Mouse (Mus musculus) left cerebral cortex, postnatal 25 days (tissue): Measurements from ENCODE around the gene Fam110c. TPM values are rescaled to one million over a fixed set of nuclear protein-coding genes. Genes with fewer than 3 reads are reported as not detected.
A peak's percentile ranks its signal among the peaks of the same experiment; 100 is the strongest.

ENCODE experiments used
- DNase-seq, 2 experiments: peaks; one replicate each; pipeline ENCODE4 v3.0.0; 2022; ENCODE audit warnings: low spot score in 2 of 2, mixed read lengths in 1 of 2
- intact Hi-C: fragments of 180-260 bp; cut with DNase I; formaldehyde crosslinking; loops from one replicate; pipeline ENCODE4 v1.15.1; 2025
- total RNA-seq, 2 experiments: library from RNA; stranded (reverse); gene quantifications; 2 replicates each; pipeline ENCODE4 v1.2.3; 2021

Gene Fam110c
- total RNA-seq, 2 experiments from 2014 or later: not detected

GRCm38 (mm10) chr12:31097185-31097584 is 23.5 kb downstream of the Fam110c start:
- DNase-seq: no peak
- intact Hi-C loops: no loop called here

- intact Hi-C loops: no loop called here
- no peak for DNase-seq
Observed at GRCm38 (mm10) chr12:31101190-31101589, 27.5 kb downstream of the Fam110c start.

- intact Hi-C loops: no loop called here
- DNase-seq: no peak
Observed at GRCm38 (mm10) chr12:31101821-31102220, 28.2 kb downstream of the Fam110c start.

- intact Hi-C loops: no loop called here
Observed at GRCm38 (mm10) chr12:31116005-31116466, 42.4 kb downstream of the Fam110c start.

GRCm38 (mm10) chr12:31120535-31120934 is 46.9 kb downstream of the Fam110c start:
- no peak for DNase-seq
- intact Hi-C loops: no loop called here

More at GRCm38 (mm10) chr12:31116005-31116466, 42.4 kb downstream of the Fam110c start:
- peak; percentile 54 for DNase-seq

GRCm38 (mm10) chr12:31122892-31123622 is 49.4 kb downstream of the Fam110c start:
- DNase-seq: no peak
- intact Hi-C loops: no loop called here

GRCm38 (mm10) chr12:31126071-31126470 is 52.4 kb downstream of the Fam110c start:
- intact Hi-C loops: no loop called here
- DNase-seq: no peak

- no peak for DNase-seq
- intact Hi-C loops: no loop called here
Observed at GRCm38 (mm10) chr12:31129548-31129947, 55.9 kb downstream of the Fam110c start.

Other genes starting within 250 kb of the Fam110c start
- gene Alkal2, start 189.5 kb upstream of the Fam110c start, total RNA-seq: 1 to 10 TPM; 3.0 to 3.2 TPM
- gene Acp1, start 162.3 kb upstream of the Fam110c start, total RNA-seq: 10 to 100 TPM; 51.6 to 54.2 TPM
- 10 to 100 TPM; 11.2 to 12.3 TPM for gene Sh3yl1, start 162.2 kb upstream of the Fam110c start, total RNA-seq
- gene Gm6993, start 166.9 kb downstream of the Fam110c start, total RNA-seq: not detected
- 10 to 100 TPM; 17.4 to 18.8 TPM for gene Lamb1, start 191.4 kb downstream of the Fam110c start, total RNA-seq